Mouse (Mus musculus) heart, embryonic 12.5 days (tissue): ENCODE measurements around the gene Hsd11b1. TPM values are rescaled to one million over a fixed set of nuclear protein-coding genes. Genes with fewer than 3 reads are reported as not detected.
A peak's percentile ranks its signal among the peaks of the same experiment; 100 is the strongest.

ENCODE experiments used
- ATAC-seq: fragments of 200-750 bp; cut with Nextera tagmentation; 2 replicates; pipeline ENCODE4 v1.8.0; 2017; ENCODE audit warnings: moderate TSS enrichment, moderate library complexity; ENCODE audit not compliant: insufficient number of reproducible peaks, low FRiP score
- H3K27ac ChIP-seq: fragments of 300-500 bp; sonication (generic); 2 replicates; pipeline ENCODE4 v1.5.1; 2016; ENCODE audit warnings: mild to moderate bottlenecking, moderate library complexity; ENCODE audit not compliant: poor library complexity, severe bottlenecking
- H3K27me3 ChIP-seq: fragments of 300-500 bp; sonication (generic); replicated peaks from 2 replicates; pipeline ENCODE4 v1.6.1; 2016; ENCODE audit warnings: mild to moderate bottlenecking, moderate library complexity
- H3K36me3 ChIP-seq: fragments of 300-500 bp; sonication (generic); 2 replicates; pipeline ENCODE4 v1.6.1; 2016; ENCODE audit warnings: mild to moderate bottlenecking, moderate library complexity
- H3K4me1 ChIP-seq: fragments of 300-500 bp; sonication (generic); replicated peaks from 2 replicates; pipeline ENCODE4 v1.6.1; 2016; ENCODE audit warnings: mild to moderate bottlenecking
- H3K4me2 ChIP-seq: fragments of 300-500 bp; sonication (generic); 2 replicates; pipeline ENCODE4 v1.6.1; 2016; ENCODE audit warnings: mild to moderate bottlenecking, moderate library complexity
- H3K4me3 ChIP-seq: fragments of 300-500 bp; sonication (generic); 2 replicates; pipeline ENCODE4 v1.5.1; 2016; ENCODE audit warnings: mild to moderate bottlenecking
- H3K9ac ChIP-seq: fragments of 300-500 bp; sonication (generic); 2 replicates; pipeline ENCODE4 v1.6.1; 2016; ENCODE audit warnings: mild to moderate bottlenecking, moderate library complexity
- H3K9me3 ChIP-seq: fragments of 300-500 bp; sonication (generic); replicated peaks from 2 replicates; pipeline ENCODE4 v1.6.1; 2016; ENCODE audit warnings: mild to moderate bottlenecking, moderate library complexity
- WGBS: fragments of 180-500 bp; shearing (Covaris S2); methylation state at CpG from one replicate; pipeline ENCODE4 v1.1.7; 2016; 5-methylcytosine and 5-hydroxymethylcytosine counted together
- polyA plus RNA-seq: library from polyadenylated mRNA; unstranded; fragments of >200 nt; fragmentation: Nextera tagmentation; extraction: Ambion mirVana; gene quantifications from 2 replicates; pipeline ENCODE4 v1.2.1, GENCODE M21; 2016

Gene Hsd11b1
- polyA plus RNA-seq, 1 experiment from 2014 or later: 1.5 TPM

DNA sequence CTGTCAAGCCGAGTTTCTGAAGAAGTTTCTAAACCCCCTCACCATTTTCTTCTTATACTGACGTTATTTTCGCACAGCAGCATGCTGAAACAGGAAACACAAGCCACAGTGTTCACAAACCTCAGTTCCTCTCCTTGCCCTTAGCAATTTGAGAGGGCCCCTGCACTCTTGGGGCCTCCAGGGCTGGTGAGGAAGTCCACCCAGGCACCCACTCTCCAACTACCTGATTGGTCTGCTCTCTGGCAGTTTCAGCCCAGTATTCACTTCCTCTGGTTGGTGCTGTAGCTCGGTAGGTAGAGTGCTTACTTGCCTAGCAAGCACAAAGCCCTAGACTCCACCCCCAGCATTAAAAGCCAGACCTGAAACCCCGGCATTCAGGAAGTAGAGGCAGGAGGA lies 62.5 kb downstream of the Hsd11b1 start, which contains the start of gene Traf3ip3:
Gene Traf3ip3, minus strand, starts transcription at position 321 of the 396 bp plus-strand sequence.
- H3K9me3 ChIP-seq: no peaks in the 10 kb centered on the region
- WGBS: 55% methylated on average over 5 of the region's 5 CpGs
- no peak within 1 kb of the TSS for H3K9ac ChIP-seq
- no peak within 1 kb of the TSS for H3K4me3 ChIP-seq
- no peak within 1 kb of the TSS for H3K4me2 ChIP-seq
- no peak for ATAC-seq
- no peaks in the 10 kb centered on the region for H3K27me3 ChIP-seq
- no peak within 1 kb of the TSS for H3K27ac ChIP-seq
- peaks cover 10% of the 10 kb centered on the region for H3K4me1 ChIP-seq
- no peaks in the 10 kb centered on the region for H3K36me3 ChIP-seq

DNA sequence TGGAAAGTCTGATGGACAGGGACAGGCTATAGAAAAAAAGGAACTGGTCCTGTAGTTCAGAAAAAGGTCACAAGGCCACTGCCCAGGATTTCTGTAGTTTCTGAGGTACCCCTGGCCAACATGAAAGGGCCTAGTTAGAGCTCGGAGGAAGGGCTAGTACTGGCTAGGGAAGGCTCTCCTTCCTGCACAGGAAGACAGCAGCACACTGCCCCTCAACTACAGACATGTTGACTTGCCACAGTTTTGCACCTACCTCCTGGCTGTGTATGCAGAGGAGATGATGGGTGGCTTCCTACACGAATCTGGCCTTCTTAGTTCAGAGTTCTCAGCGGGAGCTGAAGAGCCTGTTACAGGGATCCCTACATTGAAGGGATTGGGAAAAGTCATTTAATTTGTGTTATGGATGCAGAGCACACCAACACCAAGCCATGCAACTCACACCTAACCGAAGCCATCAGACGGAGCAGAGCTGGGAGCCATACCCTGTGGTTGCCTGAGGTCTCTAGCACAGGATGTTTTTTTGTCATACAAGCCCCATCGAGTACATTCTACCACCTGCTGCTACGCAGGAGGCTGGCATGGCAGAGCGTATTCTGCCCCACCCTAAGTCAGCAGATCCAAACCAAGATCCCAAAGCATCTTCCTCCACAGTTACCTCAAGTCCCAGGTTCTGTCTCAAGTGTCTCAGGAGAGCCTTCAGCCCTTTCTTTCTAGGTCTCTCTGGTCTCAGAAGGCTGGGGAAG lies 63.1 kb downstream of the Hsd11b1 start:
- Histone ChIP-seq H3K4me3 (no peak overlapping the region), H3K4me2 (no peak overlapping the region), H3K9ac (no peak overlapping the region), H3K4me1 (peaks cover 10% of the 10 kb centered on the region), H3K9me3 (no peaks in the 10 kb centered on the region), H3K27me3 (no peaks in the 10 kb centered on the region), H3K36me3 (no peaks in the 10 kb centered on the region), H3K27ac (no peak overlapping the region)
- no peak for ATAC-seq
- 77% methylated on average over 8 of the region's 8 CpGs for WGBS

DNA sequence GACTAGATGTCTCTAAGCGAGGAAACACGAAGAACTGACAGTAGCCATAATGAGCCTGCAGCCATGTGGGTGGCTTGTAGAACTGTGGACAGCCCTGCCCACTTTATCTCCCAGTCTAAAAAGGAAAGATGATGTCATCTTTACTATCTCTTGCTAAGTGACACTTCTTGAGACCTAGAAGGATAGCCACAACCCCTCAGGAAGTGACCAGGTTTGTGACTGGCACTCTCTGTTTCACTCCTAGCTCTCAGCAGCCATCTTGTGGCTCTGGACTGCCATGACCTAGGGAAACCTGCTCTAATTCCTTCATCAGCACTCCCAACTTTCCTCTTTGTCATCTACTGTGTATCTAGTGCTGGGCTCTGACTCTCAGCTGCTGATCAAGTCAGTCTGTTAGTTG lies 65.6 kb downstream of the Hsd11b1 start:
- Histone ChIP-seq H3K4me2 (no peak overlapping the region), H3K27me3 (no peaks in the 10 kb centered on the region), H3K9ac (no peak overlapping the region), H3K36me3 (no peaks in the 10 kb centered on the region), H3K9me3 (no peaks in the 10 kb centered on the region), H3K4me1 (peaks cover 4% of the 10 kb centered on the region), H3K4me3 (no peak overlapping the region), H3K27ac (no peak overlapping the region)
- no peak for ATAC-seq
- 73% methylated on average over 2 of the region's 2 CpGs for WGBS

DNA sequence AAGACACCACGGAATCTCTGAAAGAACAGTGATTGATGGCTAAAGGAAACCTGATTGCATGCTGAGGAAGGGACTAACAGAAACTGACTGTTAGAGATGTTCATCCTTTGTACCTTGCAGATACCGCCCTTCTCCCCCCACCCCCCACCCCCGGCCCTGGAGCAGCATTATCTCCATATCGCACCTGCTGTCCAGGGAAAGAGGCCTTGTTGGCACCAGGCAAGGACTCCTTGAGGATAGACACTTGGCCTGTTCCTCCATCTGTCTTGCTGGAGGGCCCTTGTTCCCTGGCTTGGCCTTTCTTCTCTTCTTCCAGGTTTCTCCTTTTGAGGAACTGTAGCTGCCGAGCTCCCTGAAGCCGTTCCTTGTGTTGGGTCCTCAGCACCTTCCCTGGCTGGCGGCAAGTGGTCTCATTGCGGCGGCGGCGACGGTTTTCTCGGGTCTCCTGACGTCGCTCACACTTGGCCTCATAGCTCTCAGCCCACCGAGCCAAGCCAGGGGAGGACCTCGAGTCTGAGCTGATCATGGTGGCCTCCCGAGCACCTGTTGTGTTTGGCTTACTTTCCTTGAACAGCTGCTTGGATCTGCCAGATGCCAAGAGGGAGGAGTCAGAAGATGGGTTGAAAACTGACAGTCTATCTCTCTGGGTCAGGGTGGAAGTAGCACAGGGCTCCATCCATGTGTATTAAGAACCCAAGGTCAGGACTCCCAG lies 66.2 kb downstream of the Hsd11b1 start:
- Histone ChIP-seq H3K4me1 (peaks cover 4% of the 10 kb centered on the region), H3K4me2 (no peak overlapping the region), H3K27me3 (no peaks in the 10 kb centered on the region), H3K36me3 (no peaks in the 10 kb centered on the region), H3K4me3 (no peak overlapping the region), H3K9me3 (no peaks in the 10 kb centered on the region), H3K27ac (no peak overlapping the region), H3K9ac (no peak overlapping the region)
- ATAC-seq: no peak
- 84% methylated on average over 18 of the region's 18 CpGs for WGBS

DNA sequence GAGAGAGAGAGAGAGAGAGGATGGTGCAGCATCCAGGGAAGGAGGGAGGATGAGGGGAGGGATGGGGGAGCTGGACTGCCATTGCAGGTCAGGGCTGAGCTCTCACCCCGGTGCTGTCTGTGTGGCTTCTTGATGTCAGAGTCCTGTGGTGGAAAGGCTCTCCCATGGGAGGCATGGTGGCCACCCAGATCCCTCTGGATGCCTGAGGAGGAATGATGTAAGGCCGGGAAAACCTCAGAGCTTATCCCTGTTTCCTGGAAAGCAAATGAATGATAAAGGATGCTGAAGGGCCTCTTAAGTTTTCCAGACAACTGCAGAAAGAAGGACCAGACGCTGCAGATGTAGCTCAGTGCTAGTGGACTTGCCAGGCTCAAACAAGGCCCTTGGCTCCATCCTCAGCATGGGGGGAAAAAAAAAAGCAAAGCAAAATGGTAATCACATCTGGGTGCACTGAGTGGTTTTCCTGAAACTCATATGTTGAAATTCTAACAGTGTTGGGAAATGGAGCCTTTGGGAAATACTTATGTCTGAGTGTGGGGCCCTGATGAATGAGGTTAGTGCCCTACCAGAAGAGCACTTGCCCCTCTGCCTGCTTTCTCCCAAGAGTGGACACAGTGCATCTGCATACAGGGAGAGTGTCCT lies 68.6 kb downstream of the Hsd11b1 start:
- Histone ChIP-seq H3K4me1 (peaks cover 20% of the 10 kb centered on the region), H3K27ac (no peak overlapping the region), H3K9ac (no peak overlapping the region), H3K4me2 (no peak overlapping the region), H3K27me3 (no peaks in the 10 kb centered on the region), H3K4me3 (no peak overlapping the region), H3K36me3 (no peaks in the 10 kb centered on the region), H3K9me3 (no peaks in the 10 kb centered on the region)
- 48% methylated on average over 3 of the region's 3 CpGs for WGBS
- ATAC-seq: no peak

DNA sequence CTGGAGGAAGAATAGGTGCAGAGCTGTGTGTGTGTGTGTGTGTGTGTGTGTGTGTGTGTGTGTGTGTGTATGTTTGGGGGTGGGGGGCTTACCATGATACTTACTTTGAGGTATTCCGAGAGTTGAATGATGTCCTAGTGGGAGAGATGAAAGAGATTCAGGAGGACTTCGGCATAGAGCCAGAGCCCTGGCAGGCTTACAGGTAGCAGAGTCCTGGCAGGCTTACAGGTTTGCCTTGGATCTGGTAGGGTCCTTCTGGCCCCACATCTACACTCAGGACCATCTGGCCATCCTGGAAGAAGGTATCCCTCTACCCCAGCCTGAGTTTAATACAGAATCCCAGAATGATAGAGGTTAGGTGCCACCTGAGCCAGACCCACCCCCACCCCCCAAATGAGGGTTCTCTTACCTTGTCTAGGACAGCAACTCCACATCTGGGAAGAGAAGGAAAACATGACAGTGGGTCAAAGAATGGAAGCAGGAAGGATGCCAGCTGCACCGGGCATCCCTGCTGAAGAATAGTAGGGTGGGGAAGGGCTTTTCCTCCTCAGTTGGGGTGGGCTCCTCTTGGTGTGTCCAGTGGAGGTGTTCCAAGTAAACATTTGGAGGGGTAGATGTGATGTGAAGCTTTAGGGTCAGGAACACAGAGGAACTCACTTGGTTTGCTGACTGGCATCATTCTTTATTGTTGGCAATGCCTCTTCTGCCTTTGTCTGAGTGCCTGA lies 69.3 kb downstream of the Hsd11b1 start:
- WGBS: 79% methylated on average over 3 of the region's 3 CpGs
- Histone ChIP-seq H3K9ac (no peak overlapping the region), H3K27ac (no peak overlapping the region)

DNA sequence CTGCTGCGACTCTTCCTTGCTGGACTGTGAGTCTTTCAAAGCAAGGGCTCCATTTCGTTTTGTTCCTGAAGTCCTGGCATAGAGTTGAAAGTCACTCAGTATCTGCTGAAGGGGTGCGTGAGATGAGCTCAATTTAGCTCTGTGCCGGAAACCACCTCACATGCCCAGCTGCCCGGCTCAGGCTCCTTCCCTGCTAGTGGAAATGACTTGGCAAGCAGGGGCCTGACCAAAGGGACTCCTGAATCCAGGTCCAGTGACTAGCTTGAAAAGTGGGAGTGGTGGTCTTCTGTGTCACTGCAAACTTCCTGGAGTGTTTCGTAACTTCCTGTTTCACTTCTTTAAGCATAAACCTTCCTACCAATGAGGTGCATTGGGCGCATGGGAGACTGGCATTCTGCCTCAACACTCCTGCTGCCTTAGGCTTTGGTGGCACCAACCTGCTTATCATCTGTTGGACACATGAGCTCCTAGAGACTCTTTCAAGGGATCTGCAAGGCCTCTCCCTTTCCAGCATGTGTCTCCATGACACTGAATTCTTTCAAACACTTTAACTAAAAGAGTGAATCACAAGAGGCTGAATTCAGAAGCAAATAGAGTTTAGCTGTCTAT lies 72.1 kb downstream of the Hsd11b1 start:
- Histone ChIP-seq H3K9me3 (no peaks in the 10 kb centered on the region), H3K27me3 (no peaks in the 10 kb centered on the region), H3K9ac (no peak overlapping the region), H3K4me3 (no peak overlapping the region), H3K36me3 (no peaks in the 10 kb centered on the region), H3K4me1 (peaks cover 37% of the 10 kb centered on the region), H3K27ac (peak overlapping the region; percentile 19), H3K4me2 (no peak overlapping the region)
- no peak for ATAC-seq
- 64% methylated on average over 7 of the region's 7 CpGs for WGBS

More for the DNA sequence above, 69.3 kb downstream of the Hsd11b1 start:
- H3K9me3 ChIP-seq: no peaks in the 10 kb centered on the region
- H3K4me2 ChIP-seq: no peak overlapping the region
- ATAC-seq: no peak
- H3K4me3 ChIP-seq: no peak overlapping the region
- no peaks in the 10 kb centered on the region for H3K27me3 ChIP-seq
- peaks cover 27% of the 10 kb centered on the region for H3K4me1 ChIP-seq
- H3K36me3 ChIP-seq: no peaks in the 10 kb centered on the region

DNA sequence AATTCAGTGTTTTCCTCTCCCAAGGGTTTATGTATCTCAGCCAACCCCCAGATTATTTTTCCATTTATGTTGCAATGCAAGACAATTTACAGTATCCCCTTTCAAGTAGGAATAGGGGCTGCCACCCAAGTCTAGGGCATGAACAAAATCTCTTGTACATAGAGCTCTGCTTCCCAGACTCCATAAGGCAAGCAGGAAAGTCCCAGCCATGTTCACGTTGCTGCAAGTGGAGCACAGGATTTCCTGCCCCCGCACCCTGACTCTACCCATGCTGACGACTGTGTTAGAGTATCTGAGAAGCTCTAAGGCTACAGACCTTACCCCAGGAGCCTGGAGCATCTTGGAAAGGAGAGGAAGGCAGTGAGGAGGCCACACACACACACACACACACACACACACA lies 74.1 kb downstream of the Hsd11b1 start:
- H3K4me3 ChIP-seq: no peak overlapping the region
- peak; percentile 40; the same call in 1 of the 2 replicates for ATAC-seq
- no peaks in the 10 kb centered on the region for H3K36me3 ChIP-seq
- H3K9me3 ChIP-seq: no peaks in the 10 kb centered on the region
- peak overlapping the region; percentile 90 for H3K27ac ChIP-seq
- WGBS: 20% methylated on average over 3 of the region's 3 CpGs
- no peaks in the 10 kb centered on the region for H3K27me3 ChIP-seq
- H3K4me1 ChIP-seq: peaks cover 37% of the 10 kb centered on the region
- no peak overlapping the region for H3K4me2 ChIP-seq
- H3K9ac ChIP-seq: peak overlapping the region; percentile 22; the same call in 1 of the 2 replicates

DNA sequence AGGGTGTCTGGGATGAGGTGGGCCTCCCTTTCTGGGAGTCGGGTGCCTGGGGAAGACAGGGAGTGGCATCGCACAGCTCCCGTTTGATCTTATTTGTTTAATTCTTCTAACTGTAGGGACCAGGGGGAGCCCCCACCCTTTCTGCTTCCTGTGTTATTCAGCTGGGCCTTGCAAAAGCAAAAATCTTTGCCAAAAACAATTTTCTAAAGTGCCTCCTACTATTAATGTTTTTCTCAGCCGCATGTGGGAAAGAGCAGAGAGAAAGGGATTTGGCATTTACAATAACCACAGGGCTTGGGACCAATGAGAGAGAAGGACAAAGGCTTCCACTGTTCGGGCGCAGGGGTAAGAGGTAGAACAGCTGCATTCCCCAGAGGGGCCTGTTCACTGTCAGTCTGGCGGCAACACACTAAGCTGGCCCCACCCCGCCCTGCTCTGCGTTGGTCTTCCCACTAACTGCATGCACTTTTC lies 74.7 kb downstream of the Hsd11b1 start:
- Histone ChIP-seq H3K9me3 (no peaks in the 10 kb centered on the region), H3K27me3 (no peaks in the 10 kb centered on the region), H3K4me2 (peak overlapping the region; percentile 21; the same call in 1 of the 2 replicates), H3K9ac (peak overlapping the region; percentile 22; the same call in 1 of the 2 replicates), H3K27ac (peak overlapping the region; percentile 90), H3K4me3 (no peak overlapping the region), H3K36me3 (no peaks in the 10 kb centered on the region), H3K4me1 (peaks cover 37% of the 10 kb centered on the region)
- WGBS: 11% methylated on average over 9 of the region's 9 CpGs
- peak; percentile 93 for ATAC-seq

DNA sequence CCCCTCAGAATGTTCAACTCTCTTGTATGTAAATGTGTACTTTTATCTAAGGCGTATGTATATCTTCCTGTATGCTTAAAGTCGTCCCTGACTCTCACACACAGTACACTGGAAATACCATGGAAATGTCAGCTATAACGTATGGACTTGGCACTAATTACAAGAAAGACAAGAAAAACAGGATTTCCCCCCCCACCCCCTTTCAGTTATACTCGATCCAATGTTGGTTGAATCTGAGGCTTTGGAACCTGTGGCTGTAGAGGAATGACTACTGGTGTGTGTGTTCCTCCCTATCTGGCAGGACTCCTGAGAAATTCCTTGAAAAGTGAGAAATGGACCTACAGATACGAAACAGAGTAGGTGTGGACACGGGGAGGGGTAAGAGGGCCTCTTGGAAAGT lies 75.6 kb downstream of the Hsd11b1 start:
- H3K27ac ChIP-seq: peak overlapping the region; percentile 90
- peaks cover 37% of the 10 kb centered on the region for H3K4me1 ChIP-seq
- 63% methylated on average over 6 of the region's 6 CpGs for WGBS
- H3K36me3 ChIP-seq: no peaks in the 10 kb centered on the region
- 0 out of 2 replicates have a peak overlapping the region, but pooled peaks have one; percentile 21 for H3K4me2 ChIP-seq
- no peak for ATAC-seq
- H3K4me3 ChIP-seq: no peak overlapping the region
- H3K9me3 ChIP-seq: no peaks in the 10 kb centered on the region
- no peaks in the 10 kb centered on the region for H3K27me3 ChIP-seq
- H3K9ac ChIP-seq: no peak overlapping the region
